Mouse (Mus musculus): ENCODE results near the gene Ptpn1. TPM values are rescaled to one million over a fixed set of nuclear protein-coding genes. Genes with fewer than 3 reads are reported as not detected.

Ptpn1 gene
- polyA plus RNA-seq, 1 experiment from 2014 or later = 56.7 TPM

- ATAC-seq (ENCODE audit: low FRiP score, low TSS enrichment) = no peak
- no peak overlapping the region for H3K4me3 ChIP-seq (ENCODE audit: low read length)
- WGBS = 83% methylated on average over 3 of the region's 3 CpGs
- H3K36me3 ChIP-seq (ENCODE audit: insufficient read depth, low read length) = no peaks in the 10 kb centered on the region
- H3K4me2 ChIP-seq (replicated peaks; ENCODE audit: low read depth, low read length) = no peak overlapping the region
- no peaks in the 10 kb centered on the region for H3K27me3 ChIP-seq (ENCODE audit: insufficient read depth, low read length)
- no peak overlapping the region for H3K9ac ChIP-seq (replicated peaks; ENCODE audit: low read length)
- peaks cover 36% of the 10 kb centered on the region for H3K4me1 ChIP-seq (ENCODE audit: insufficient read depth, low read length)
- no peak overlapping the region for H3K27ac ChIP-seq (ENCODE audit: low read length)
- H3K9me3 ChIP-seq (ENCODE audit: low read length) = no peaks in the 10 kb centered on the region
These were observed 76.3 kb downstream of the Ptpn1 start for GRCm38 (mm10) chr2:168008132-168008531.

GRCm38 (mm10) chr2:168009936-168010668 lies 78.2 kb downstream of the Ptpn1 start, which contains the start of gene Ripor3:
TSS of gene Ripor3 (minus strand) at chr2:168010618.
- H3K9ac ChIP-seq (replicated peaks; ENCODE audit: low read length) = no peak within 1 kb of the TSS
- no peaks in the 10 kb centered on the region for H3K9me3 ChIP-seq (ENCODE audit: low read length)
- no peak within 1 kb of the TSS for H3K27ac ChIP-seq (ENCODE audit: low read length)
- H3K4me3 ChIP-seq (ENCODE audit: low read length) = no peak within 1 kb of the TSS
- H3K27me3 ChIP-seq (ENCODE audit: insufficient read depth, low read length) = no peaks in the 10 kb centered on the region
- H3K36me3 ChIP-seq (ENCODE audit: insufficient read depth, low read length) = no peaks in the 10 kb centered on the region
- 0 out of 2 replicates have a peak, but pooled peaks have one; percentile 29 for ATAC-seq (ENCODE audit: low FRiP score, low TSS enrichment)
- peaks cover 26% of the 10 kb centered on the region for H3K4me1 ChIP-seq (ENCODE audit: insufficient read depth, low read length)
- no peak within 1 kb of the TSS for H3K4me2 ChIP-seq (replicated peaks; ENCODE audit: low read depth, low read length)
- 29% methylated on average over 9 of the region's 9 CpGs for WGBS

- ATAC-seq (ENCODE audit: low FRiP score, low TSS enrichment) = no peak
- no peak overlapping the region for H3K27ac ChIP-seq (ENCODE audit: low read length)
- peaks cover 24% of the 10 kb centered on the region for H3K4me1 ChIP-seq (ENCODE audit: insufficient read depth, low read length)
These were observed 79.0 kb downstream of the Ptpn1 start for GRCm38 (mm10) chr2:168010893-168011292.

GRCm38 (mm10) chr2:168016951-168017391 lies 85.1 kb downstream of the Ptpn1 start:
- no peak for ATAC-seq (ENCODE audit: low FRiP score, low TSS enrichment)
- no peak overlapping the region for H3K4me2 ChIP-seq (replicated peaks; ENCODE audit: low read depth, low read length)
- 44% methylated on average over 5 of the region's 5 CpGs for WGBS
- no peak overlapping the region for H3K4me3 ChIP-seq (ENCODE audit: low read length)
- H3K27ac ChIP-seq (ENCODE audit: low read length) = peak overlapping the region; percentile 81
- H3K9me3 ChIP-seq (ENCODE audit: low read length) = no peaks in the 10 kb centered on the region
- no peaks in the 10 kb centered on the region for H3K27me3 ChIP-seq (ENCODE audit: insufficient read depth, low read length)
- peaks cover 17% of the 10 kb centered on the region for H3K4me1 ChIP-seq (ENCODE audit: insufficient read depth, low read length)
- no peaks in the 10 kb centered on the region for H3K36me3 ChIP-seq (ENCODE audit: insufficient read depth, low read length)
- H3K9ac ChIP-seq (replicated peaks; ENCODE audit: low read length) = no peak overlapping the region

More at GRCm38 (mm10) chr2:168010893-168011292, 79.0 kb downstream of the Ptpn1 start:
- WGBS = 9% methylated on average over 11 of the region's 11 CpGs
- H3K27me3 ChIP-seq (ENCODE audit: insufficient read depth, low read length) = no peaks in the 10 kb centered on the region
- no peaks in the 10 kb centered on the region for H3K9me3 ChIP-seq (ENCODE audit: low read length)
- no peak overlapping the region for H3K4me2 ChIP-seq (replicated peaks; ENCODE audit: low read depth, low read length)
- no peaks in the 10 kb centered on the region for H3K36me3 ChIP-seq (ENCODE audit: insufficient read depth, low read length)
- H3K4me3 ChIP-seq (ENCODE audit: low read length) = no peak overlapping the region
- no peak overlapping the region for H3K9ac ChIP-seq (replicated peaks; ENCODE audit: low read length)

GRCm38 (mm10) chr2:168019201-168019715 lies 87.4 kb downstream of the Ptpn1 start:
- Histone ChIP-seq H3K36me3 (ENCODE audit: insufficient read depth, low read length) (no peaks in the 10 kb centered on the region), H3K27ac (ENCODE audit: low read length) (peak overlapping the region; percentile 44; the same call in 1 of the 2 replicates), H3K9ac (replicated peaks; ENCODE audit: low read length) (no peak overlapping the region), H3K4me2 (replicated peaks; ENCODE audit: low read depth, low read length) (no peak overlapping the region), H3K4me1 (ENCODE audit: insufficient read depth, low read length) (peaks cover 17% of the 10 kb centered on the region), H3K9me3 (ENCODE audit: low read length) (no peaks in the 10 kb centered on the region), H3K4me3 (ENCODE audit: low read length) (no peak overlapping the region), H3K27me3 (ENCODE audit: insufficient read depth, low read length) (no peaks in the 10 kb centered on the region)
- ATAC-seq (ENCODE audit: low FRiP score, low TSS enrichment) = peak; percentile 56; the same call in 1 of the 2 replicates
- WGBS = 74% methylated on average over 9 of the region's 9 CpGs

GRCm38 (mm10) chr2:168023763-168024402 lies 92.0 kb downstream of the Ptpn1 start:
- Histone ChIP-seq H3K4me1 (ENCODE audit: insufficient read depth, low read length) (peaks cover 6% of the 10 kb centered on the region; the same call in 1 of the 2 replicates), H3K4me3 (ENCODE audit: low read length) (no peak overlapping the region), H3K4me2 (replicated peaks; ENCODE audit: low read depth, low read length) (no peak overlapping the region), H3K27ac (ENCODE audit: low read length) (no peak overlapping the region), H3K9me3 (ENCODE audit: low read length) (peaks cover 6% of the 10 kb centered on the region), H3K27me3 (ENCODE audit: insufficient read depth, low read length) (no peaks in the 10 kb centered on the region), H3K36me3 (ENCODE audit: insufficient read depth, low read length) (no peaks in the 10 kb centered on the region), H3K9ac (replicated peaks; ENCODE audit: low read length) (no peak overlapping the region)
- no peak for ATAC-seq (ENCODE audit: low FRiP score, low TSS enrichment)
- WGBS = 61% methylated on average over 3 of the region's 3 CpGs

- ATAC-seq (ENCODE audit: low FRiP score, low TSS enrichment) = peak; percentile 84
- Histone ChIP-seq H3K9me3 (ENCODE audit: low read length) (peaks cover 7% of the 10 kb centered on the region), H3K4me2 (replicated peaks; ENCODE audit: low read depth, low read length) (no peak overlapping the region), H3K4me1 (ENCODE audit: insufficient read depth, low read length) (no peaks in the 10 kb centered on the region), H3K27ac (ENCODE audit: low read length) (peak overlapping the region; percentile 81), H3K9ac (replicated peaks; ENCODE audit: low read length) (no peak overlapping the region), H3K27me3 (ENCODE audit: insufficient read depth, low read length) (no peaks in the 10 kb centered on the region), H3K4me3 (ENCODE audit: low read length) (no peak overlapping the region), H3K36me3 (ENCODE audit: insufficient read depth, low read length) (no peaks in the 10 kb centered on the region)
- WGBS = 37% methylated on average over 12 of the region's 12 CpGs
These were observed 93.3 kb downstream of the Ptpn1 start for GRCm38 (mm10) chr2:168025174-168025573.

GRCm38 (mm10) chr2:168025882-168026281 lies 94.0 kb downstream of the Ptpn1 start:
- 92% methylated on average over 8 of the region's 8 CpGs for WGBS
- Histone ChIP-seq H3K4me2 (replicated peaks; ENCODE audit: low read depth, low read length) (no peak overlapping the region), H3K4me3 (ENCODE audit: low read length) (no peak overlapping the region), H3K9ac (replicated peaks; ENCODE audit: low read length) (no peak overlapping the region), H3K27ac (ENCODE audit: low read length) (peak overlapping the region; percentile 81), H3K4me1 (ENCODE audit: insufficient read depth, low read length) (no peaks in the 10 kb centered on the region), H3K9me3 (ENCODE audit: low read length) (peaks cover 7% of the 10 kb centered on the region), H3K27me3 (ENCODE audit: insufficient read depth, low read length) (no peaks in the 10 kb centered on the region), H3K36me3 (ENCODE audit: insufficient read depth, low read length) (no peaks in the 10 kb centered on the region)
- no peak for ATAC-seq (ENCODE audit: low FRiP score, low TSS enrichment)

- WGBS = 56% methylated on average over 3 of the region's 3 CpGs
- 0 out of 2 replicates have a peak overlapping the region, but pooled peaks have one; percentile 81 for H3K27ac ChIP-seq (ENCODE audit: low read length)
- ATAC-seq (ENCODE audit: low FRiP score, low TSS enrichment) = no peak
These were observed 94.6 kb downstream of the Ptpn1 start for GRCm38 (mm10) chr2:168026467-168026866.

More at GRCm38 (mm10) chr2:168026467-168026866, 94.6 kb downstream of the Ptpn1 start:
- no peak overlapping the region for H3K9ac ChIP-seq (replicated peaks; ENCODE audit: low read length)
- peaks cover 7% of the 10 kb centered on the region for H3K9me3 ChIP-seq (ENCODE audit: low read length)
- H3K36me3 ChIP-seq (ENCODE audit: insufficient read depth, low read length) = no peaks in the 10 kb centered on the region
- no peak overlapping the region for H3K4me2 ChIP-seq (replicated peaks; ENCODE audit: low read depth, low read length)
- H3K27me3 ChIP-seq (ENCODE audit: insufficient read depth, low read length) = no peaks in the 10 kb centered on the region
- H3K4me1 ChIP-seq (ENCODE audit: insufficient read depth, low read length) = no peaks in the 10 kb centered on the region
- H3K4me3 ChIP-seq (ENCODE audit: low read length) = no peak overlapping the region

All from kidney, embryonic 16.5 days (tissue).